Mouse (Mus musculus) c-Kit-positive CD71-positive TER-119-negative erythroid progenitor cells, embryonic 14.5 days (primary cell): ENCODE results near the gene Plrg1.
A peak's percentile ranks its signal among the peaks of the same experiment; 100 is the strongest.

Experiments
- DNase-seq: peaks from one replicate; pipeline ENCODE4 v3.0.0-alpha.2; 2013; ENCODE audit warnings: low read depth

Gene Plrg1

GRCm38 (mm10) chr3:83052102-83052501 is 3.2 kb upstream of the Plrg1 start:
- no peak for DNase-seq

GRCm38 (mm10) chr3:83053126-83053525 is 2.2 kb upstream of the Plrg1 start:
- no peak for DNase-seq

GRCm38 (mm10) chr3:83053758-83054157 is 1.6 kb upstream of the Plrg1 start:
- peak; percentile 35 for DNase-seq

DNA sequence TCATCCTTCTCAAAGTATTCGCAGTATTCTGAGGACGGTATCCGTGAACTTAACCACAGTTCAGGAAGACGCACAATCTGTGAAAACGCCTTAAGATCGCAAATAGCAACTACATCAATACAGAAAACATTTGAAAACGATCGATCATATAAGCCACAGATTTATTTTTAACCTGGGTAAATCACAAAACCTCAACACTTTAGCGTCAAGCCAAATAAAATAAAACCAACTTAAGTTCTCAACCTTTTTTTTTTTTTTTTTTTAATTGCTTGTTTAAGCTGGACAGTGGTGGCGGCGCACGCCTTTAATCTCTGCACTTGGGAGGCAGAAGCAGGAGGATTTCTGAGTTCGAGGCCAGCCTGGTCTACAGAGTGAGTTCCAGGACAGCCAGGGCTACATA is 563 bp upstream of the Plrg1 start:
- DNase-seq = no peak

DNA sequence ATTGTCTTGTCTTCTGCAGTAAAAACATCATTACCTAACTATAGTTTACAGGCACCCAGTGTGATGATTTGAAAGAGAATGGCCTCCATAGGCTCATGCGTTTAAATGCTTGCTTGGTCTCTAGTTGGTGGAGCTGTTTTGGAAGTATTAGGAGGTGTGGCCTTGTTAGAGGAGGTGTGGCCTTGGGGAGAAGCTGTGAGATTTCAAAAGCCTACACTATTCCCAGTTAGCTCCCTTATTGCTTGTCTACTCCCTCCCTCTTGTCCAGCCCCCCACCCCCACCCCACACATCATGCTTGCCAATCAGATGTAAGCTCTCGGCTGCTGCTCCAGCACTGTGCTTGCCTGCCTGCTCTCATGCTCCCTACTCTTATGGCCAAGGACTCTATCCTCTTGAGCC is 1.7 kb downstream of the Plrg1 start:
- DNase-seq = no peak

- DNase-seq = no peak
Observed at GRCm38 (mm10) chr3:83067920-83068319, 12.6 kb downstream of the Plrg1 start.

DNA sequence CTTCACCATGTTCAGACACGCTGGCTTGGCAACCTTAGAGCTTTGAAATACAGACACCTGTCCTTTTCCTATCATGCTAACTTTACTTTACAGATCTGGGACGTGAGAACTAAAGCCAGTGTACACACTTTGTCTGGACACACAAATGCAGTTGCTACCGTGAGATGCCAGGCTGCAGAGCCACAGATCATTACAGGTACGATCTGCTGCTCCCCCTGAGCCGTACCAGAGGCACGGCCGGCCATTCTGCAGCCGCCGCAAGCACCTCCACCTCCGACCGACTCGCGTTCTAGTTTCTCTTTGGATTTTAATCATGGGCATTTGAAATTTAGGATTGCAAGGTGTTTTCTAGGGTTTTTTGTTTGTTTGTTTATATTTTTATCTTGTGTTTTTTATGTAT is 13.5 kb downstream of the Plrg1 start:
- no peak for DNase-seq

GRCm38 (mm10) chr3:83070231-83070630 is 14.9 kb downstream of the Plrg1 start:
- DNase-seq = no peak

- no peak for DNase-seq
Observed at GRCm38 (mm10) chr3:83076563-83076962, 21.2 kb downstream of the Plrg1 start.

DNA sequence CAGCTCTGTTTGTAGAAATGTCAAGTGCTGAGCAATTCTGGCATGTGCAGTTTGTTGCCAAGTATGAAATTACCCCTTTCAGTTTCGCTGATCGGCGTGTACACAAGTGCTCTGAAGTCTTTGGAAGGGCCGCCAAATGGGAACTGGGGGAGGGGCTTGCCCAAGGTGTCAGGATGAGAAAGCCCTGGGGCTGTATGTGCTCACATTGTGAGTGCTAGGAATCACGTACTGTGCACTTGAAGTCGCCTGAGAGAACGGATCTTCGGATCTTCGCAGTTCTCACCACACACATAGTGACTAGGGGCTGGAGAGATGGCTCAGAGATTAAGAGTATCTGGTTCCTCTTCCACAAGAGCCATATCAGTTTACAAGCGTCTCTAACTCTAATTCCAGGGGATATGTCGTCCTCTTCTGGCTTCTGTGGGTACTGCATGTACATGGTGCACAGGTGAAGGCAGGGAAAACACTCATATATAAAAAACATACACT is 25.3 kb downstream of the Plrg1 start:
- peak; percentile 45 for DNase-seq

GRCm38 (mm10) chr3:83097586-83097985 is 42.3 kb downstream of the Plrg1 start:
- DNase-seq = no peak

DNA sequence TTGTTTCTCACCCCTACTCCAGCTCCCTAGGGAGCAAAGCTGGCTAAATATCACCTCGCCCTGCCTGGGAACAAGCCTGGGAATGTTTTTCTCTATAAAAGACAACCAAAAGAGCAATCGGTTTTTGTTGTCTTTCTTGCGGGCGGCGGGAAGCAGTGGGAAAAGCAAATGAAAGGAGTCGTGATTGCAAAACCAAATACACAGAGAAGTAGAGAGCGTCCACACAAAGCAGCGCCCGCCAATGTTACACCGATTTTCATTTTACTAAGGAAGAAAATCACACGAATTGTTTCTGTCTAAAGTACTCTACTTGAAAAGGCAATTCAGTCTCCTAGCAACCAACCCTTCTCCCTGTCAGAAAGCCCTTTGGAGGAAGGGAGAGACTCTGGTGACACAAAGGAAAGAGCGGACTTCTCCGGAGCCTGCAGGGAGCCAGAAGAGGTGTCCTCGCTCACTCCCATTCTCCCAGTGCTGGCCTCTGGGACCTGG is 43.3 kb downstream of the Plrg1 start:
- no peak for DNase-seq

- no peak for DNase-seq
Observed at GRCm38 (mm10) chr3:83099139-83099538, 43.8 kb downstream of the Plrg1 start.

DNA sequence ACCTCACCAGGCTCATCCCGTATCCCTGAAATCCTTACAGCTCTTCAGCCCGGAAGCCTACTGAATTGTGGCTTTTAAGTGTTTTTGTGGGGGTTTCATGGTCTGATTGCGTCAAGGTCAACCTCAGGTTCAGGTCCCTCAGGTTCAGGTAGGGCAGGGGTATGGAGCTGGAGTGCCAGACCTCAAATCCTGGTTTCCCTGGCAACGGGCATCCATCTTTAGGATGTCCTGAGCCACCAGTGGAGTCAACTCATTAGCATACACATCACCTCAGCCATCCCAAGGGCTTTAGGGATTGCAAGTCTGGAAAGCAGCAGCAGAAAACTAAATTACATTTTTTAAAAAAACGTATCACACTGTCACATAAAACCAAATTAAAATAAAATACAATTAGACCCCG is 44.3 kb downstream of the Plrg1 start:
- no peak for DNase-seq

GRCm38 (mm10) chr3:83102286-83102685 is 47.0 kb downstream of the Plrg1 start:
- no peak for DNase-seq

DNA sequence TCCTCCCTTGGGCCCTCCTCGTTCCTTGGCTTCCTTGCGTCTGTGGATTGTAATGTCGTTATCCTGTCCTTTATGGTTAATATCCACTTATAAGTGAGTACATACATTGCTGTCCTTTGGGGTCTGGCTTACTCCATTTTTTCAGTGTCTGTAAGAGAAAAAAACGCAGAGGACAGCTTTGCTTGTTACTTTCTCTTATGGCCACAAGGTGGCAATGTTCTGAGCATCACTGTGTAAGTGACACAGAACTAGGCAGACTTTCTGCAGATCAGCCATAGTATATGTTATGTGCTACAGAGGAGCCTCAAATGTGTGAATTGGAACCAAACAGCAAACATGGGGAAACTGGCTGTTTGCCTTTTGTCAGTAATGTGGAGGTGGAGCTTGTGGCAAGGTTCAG is 54.8 kb downstream of the Plrg1 start:
- DNase-seq = no peak

DNA sequence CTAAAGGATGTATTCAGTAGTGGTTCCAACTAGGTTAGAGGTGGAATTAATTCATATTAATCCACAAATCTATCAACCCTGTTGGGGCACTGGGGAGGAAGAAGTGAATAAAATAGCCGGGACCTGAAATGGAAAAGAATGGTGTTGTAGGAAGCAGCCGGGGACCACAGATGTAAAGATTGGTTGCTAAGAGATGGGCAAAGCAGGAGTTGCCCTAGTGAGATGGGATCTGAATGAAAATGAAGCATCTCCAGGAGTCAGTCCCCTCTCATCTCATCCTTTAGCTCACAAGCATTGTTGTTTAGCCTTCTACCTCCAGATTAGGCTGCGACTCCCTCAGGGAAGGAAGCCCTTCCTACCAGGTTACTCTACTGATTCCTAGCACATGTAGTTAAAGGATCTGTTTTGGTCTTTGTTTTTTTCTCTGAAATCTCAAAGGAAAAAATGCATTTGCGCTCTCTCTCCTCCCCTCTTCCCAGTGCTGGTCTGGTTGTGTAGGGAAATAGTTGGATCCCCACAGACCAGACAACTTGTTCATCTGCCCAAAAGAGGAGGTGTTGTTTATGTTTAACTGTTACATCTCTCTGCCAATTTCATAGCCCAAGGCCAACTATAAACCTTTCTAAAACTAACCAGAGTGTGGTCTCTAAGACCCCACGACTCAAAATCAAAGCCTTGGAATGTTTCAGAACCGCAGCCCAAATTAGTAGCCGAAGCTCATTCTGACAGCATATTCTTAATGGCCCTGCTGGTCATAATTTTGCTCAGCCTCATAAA is 56.4 kb downstream of the Plrg1 start:
- DNase-seq = no peak

- no peak for DNase-seq
Observed at GRCm38 (mm10) chr3:83112869-83113268, 57.5 kb downstream of the Plrg1 start.

DNA sequence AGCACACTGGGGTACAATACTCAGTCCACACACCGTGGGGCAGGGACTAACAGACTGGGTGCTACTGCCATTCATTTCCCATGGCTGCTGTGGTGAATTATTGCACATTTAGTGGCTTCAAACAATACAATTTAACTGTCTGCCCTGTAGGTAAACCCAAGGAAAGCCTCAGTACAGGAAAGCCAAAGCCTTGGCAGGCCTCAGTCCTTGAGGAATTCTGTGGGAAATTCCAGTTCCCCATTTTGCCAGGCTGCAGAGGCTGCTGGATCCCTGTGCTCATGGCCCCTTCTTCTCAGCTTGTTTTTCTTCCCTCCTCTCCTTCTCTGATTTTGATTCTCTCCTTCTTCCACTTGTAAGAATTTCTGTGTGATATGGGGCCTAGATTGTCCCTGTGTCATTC is 59.6 kb downstream of the Plrg1 start:
- no peak for DNase-seq

DNA sequence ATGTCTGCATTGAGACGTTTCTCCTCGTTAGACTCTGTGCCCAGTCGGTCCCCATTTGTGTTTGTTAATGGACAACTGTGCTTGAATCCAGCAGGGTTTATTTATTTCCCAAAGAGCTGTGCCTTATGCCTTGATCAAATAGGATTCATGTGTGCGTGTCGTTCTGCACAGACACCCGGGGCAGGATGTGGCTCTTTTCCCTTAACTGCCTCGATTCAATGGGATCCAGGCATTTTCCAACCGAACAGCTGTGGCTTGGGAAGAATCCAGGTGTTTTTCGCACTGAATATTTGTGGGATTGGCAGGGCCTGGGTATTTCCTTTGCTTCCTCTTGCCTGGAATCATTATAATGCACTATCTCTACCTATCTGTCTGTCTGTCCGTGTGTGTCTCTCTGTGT is 62.3 kb downstream of the Plrg1 start:
- DNase-seq = no peak
